Mouse (Mus musculus) myocyte (in vitro differentiated cells): ENCODE data around the gene 9130230L23Rik. TPM values are rescaled to one million over a fixed set of nuclear protein-coding genes. Genes with fewer than 3 reads are reported as not detected.
A peak's percentile ranks its signal among the peaks of the same experiment; 100 is the strongest.

ENCODE experiments used
- H3K27me3 ChIP-seq: one replicate; pipeline ENCODE4 v1.6.1; 2011; ENCODE audit not compliant: control insufficient read depth, insufficient read depth, insufficient read length
- H3K36me3 ChIP-seq: one replicate; pipeline ENCODE4 v1.6.1; 2011; ENCODE audit not compliant: control insufficient read depth, insufficient read depth
- H3K4me2 ChIP-seq: one replicate; pipeline ENCODE4 v1.6.1; 2011; ENCODE audit warnings: low read depth, control low read depth
- H3K4me3 ChIP-seq: one replicate; pipeline ENCODE4 v1.5.1; 2011; ENCODE audit warnings: mild to moderate bottlenecking, control low read depth, moderate library complexity
- H3K79me2 ChIP-seq: one replicate; pipeline ENCODE4 v1.6.1; 2011; ENCODE audit not compliant: control insufficient read depth, insufficient read depth
- H3ac ChIP-seq: one replicate; pipeline ENCODE4 v1.6.1; 2011; ENCODE audit not compliant: control insufficient read depth, insufficient read length
- CEBPB ChIP-seq: IDR thresholded peaks from 2 replicates; pipeline ENCODE4 v1.6.1; 2011; ENCODE audit warnings: mild to moderate bottlenecking, moderate library complexity; ENCODE audit not compliant: poor library complexity, insufficient read depth, severe bottlenecking
- E2F4 ChIP-seq: IDR thresholded peaks from one replicate; pipeline ENCODE4 v1.6.1; 2011; ENCODE audit warnings: mild to moderate bottlenecking, control low read depth, moderate library complexity; ENCODE audit not compliant: insufficient read depth
- MAX ChIP-seq: IDR thresholded peaks from one replicate; pipeline ENCODE4 v1.6.1; 2011; ENCODE audit warnings: low read depth, mild to moderate bottlenecking, control low read depth
- MYOD1 ChIP-seq, 3 experiments: IDR thresholded peaks; one replicate each; pipeline ENCODE4 v1.6.1; 2011; ENCODE audit warnings: control low read depth in 2 of 3, low read depth in 2 of 3, mild to moderate bottlenecking in 2 of 3, moderate library complexity in 1 of 3; ENCODE audit not compliant: insufficient read length in 2 of 3, control insufficient read depth in 1 of 3
- MYOG ChIP-seq, 3 experiments: IDR thresholded peaks; one replicate each; pipeline ENCODE4 v1.6.1; 2011; ENCODE audit warnings: control low read depth in 2 of 3, low read depth in 2 of 3, mild to moderate bottlenecking in 2 of 3; ENCODE audit not compliant: insufficient read length in 2 of 3, control insufficient read depth in 1 of 3, insufficient read depth in 1 of 3
- POLR2A ChIP-seq: IDR thresholded peaks from one replicate; pipeline ENCODE4 v1.6.1; 2011; ENCODE audit warnings: low read depth, mild to moderate bottlenecking, control low read depth, moderate library complexity; ENCODE audit not compliant: insufficient read length
- POLR2AphosphoS2 ChIP-seq: IDR thresholded peaks from one replicate; pipeline ENCODE4 v1.6.1; 2011; ENCODE audit warnings: low read depth, control low read depth; ENCODE audit not compliant: insufficient read length
- REST ChIP-seq: IDR thresholded peaks from one replicate; pipeline ENCODE4 v1.6.1; 2011; ENCODE audit warnings: mild to moderate bottlenecking, control low read depth, moderate library complexity; ENCODE audit not compliant: insufficient read depth, insufficient read length
- SRF ChIP-seq: IDR thresholded peaks from one replicate; pipeline ENCODE4 v1.6.1; 2011; ENCODE audit warnings: low read depth; ENCODE audit not compliant: control insufficient read depth, insufficient read length
- TCF12 ChIP-seq: IDR thresholded peaks from one replicate; pipeline ENCODE4 v1.6.1; 2011; ENCODE audit warnings: mild to moderate bottlenecking, control low read depth; ENCODE audit not compliant: poor library complexity, insufficient read depth, severe bottlenecking
- TCF3 ChIP-seq: IDR thresholded peaks from one replicate; pipeline ENCODE4 v1.6.1; 2011; ENCODE audit warnings: low read depth, control low read depth; ENCODE audit not compliant: insufficient read length
- USF1 ChIP-seq: IDR thresholded peaks from one replicate; pipeline ENCODE4 v1.6.1; 2011; ENCODE audit warnings: low read depth, mild to moderate bottlenecking, control low read depth, moderate library complexity
- polyA plus RNA-seq: library from polyadenylated mRNA; unstranded; fragments of >200 nt; fragmentation: generic; extraction: Trizol; gene quantifications from one replicate; pipeline ENCODE4 v1.2.1, GENCODE M21; 2012; ENCODE audit warnings: missing spikeins

The 9130230L23Rik gene
- polyA plus RNA-seq, 1 experiment = 0.08 TPM

- Histone ChIP-seq H3K36me3 (no peaks in the 10 kb centered on the region), H3K79me2 (no peaks in the 10 kb centered on the region), H3K4me2 (no peak overlapping the region), H3K4me3 (no peak overlapping the region), H3ac (no peak overlapping the region), H3K27me3 (no peaks in the 10 kb centered on the region)
- no peak for TF ChIP-seq USF1
- no peak for TF ChIP-seq MAX
- no peak for TF ChIP-seq TCF3
- TF ChIP-seq TCF12 = no peak
- no peak for TF ChIP-seq MYOG (IDR thresholded peaks at IDR 0.05; ENCODE audit: control insufficient read depth in 1 of 3, insufficient read depth in 1 of 3, insufficient read length in 2 of 3, low read depth in 2 of 3)
- TF ChIP-seq E2F4 = no peak
- TF ChIP-seq CEBPB = no peak
- TF ChIP-seq REST = no peak
- TF ChIP-seq POLR2AphosphoS2 = no peak
- peak in 1 of 3 experiments; percentile 50 for TF ChIP-seq MYOD1 (IDR thresholded peaks at IDR 0.05; ENCODE audit: control insufficient read depth in 1 of 3, insufficient read length in 2 of 3, low read depth in 2 of 3)
- TF ChIP-seq SRF = peak; percentile 8
Observed at GRCm38 (mm10) chr5:66034375-66035195, 30.5 kb upstream of the 9130230L23Rik start.

- Histone ChIP-seq H3ac (no peak overlapping the region), H3K79me2 (no peaks in the 10 kb centered on the region), H3K4me2 (no peak overlapping the region), H3K27me3 (no peaks in the 10 kb centered on the region), H3K36me3 (no peaks in the 10 kb centered on the region), H3K4me3 (no peak overlapping the region)
- no peak for TF ChIP-seq E2F4
- TF ChIP-seq CEBPB = no peak
- TF ChIP-seq MYOG (IDR thresholded peaks at IDR 0.05; ENCODE audit: control insufficient read depth in 1 of 3, insufficient read depth in 1 of 3, insufficient read length in 2 of 3, low read depth in 2 of 3) = no peak
- no peak for TF ChIP-seq MYOD1 (IDR thresholded peaks at IDR 0.05; ENCODE audit: control insufficient read depth in 1 of 3, insufficient read length in 2 of 3, low read depth in 2 of 3)
- no peak for TF ChIP-seq USF1
- TF ChIP-seq POLR2A = no peak
- no peak for TF ChIP-seq POLR2AphosphoS2
- no peak for TF ChIP-seq MAX
- TF ChIP-seq REST = no peak
- no peak for TF ChIP-seq SRF
- TF ChIP-seq TCF3 = no peak
Observed at GRCm38 (mm10) chr5:66032826-66033225, 28.7 kb upstream of the 9130230L23Rik start.

- no peak overlapping the region for H3K4me2 ChIP-seq
- no peaks in the 10 kb centered on the region for H3K79me2 ChIP-seq
- H3ac ChIP-seq = no peak overlapping the region
- no peaks in the 10 kb centered on the region for H3K36me3 ChIP-seq
- TF ChIP-seq MYOD1 (IDR thresholded peaks at IDR 0.05; ENCODE audit: control insufficient read depth in 1 of 3, insufficient read length in 2 of 3, low read depth in 2 of 3) = no peak
- TF ChIP-seq REST = no peak
- no peak for TF ChIP-seq E2F4
- no peak for TF ChIP-seq SRF
- TF ChIP-seq TCF12 = no peak
- no peak for TF ChIP-seq POLR2A
- TF ChIP-seq MAX = no peak
- TF ChIP-seq POLR2AphosphoS2 = no peak
- no peak for TF ChIP-seq TCF3
- H3K27me3 ChIP-seq = no peaks in the 10 kb centered on the region
- no peak overlapping the region for H3K4me3 ChIP-seq
Observed at GRCm38 (mm10) chr5:66031699-66032098, 27.6 kb upstream of the 9130230L23Rik start.

GRCm38 (mm10) chr5:66028232-66028631 lies 24.1 kb upstream of the 9130230L23Rik start:
- Histone ChIP-seq H3K4me2 (no peak overlapping the region), H3ac (no peak overlapping the region), H3K79me2 (no peaks in the 10 kb centered on the region), H3K4me3 (no peak overlapping the region), H3K36me3 (no peaks in the 10 kb centered on the region), H3K27me3 (no peaks in the 10 kb centered on the region)
- no peak for TF ChIP-seq TCF12

- TF ChIP-seq MYOG (IDR thresholded peaks at IDR 0.05; ENCODE audit: control insufficient read depth in 1 of 3, insufficient read depth in 1 of 3, insufficient read length in 2 of 3, low read depth in 2 of 3) (no peak), TCF12 (no peak), POLR2A (no peak), USF1 (no peak), MAX (no peak), TCF3 (no peak), E2F4 (no peak), POLR2AphosphoS2 (no peak), CEBPB (no peak), SRF (no peak), MYOD1 (IDR thresholded peaks at IDR 0.05; ENCODE audit: control insufficient read depth in 1 of 3, insufficient read length in 2 of 3, low read depth in 2 of 3) (no peak)
- no peak overlapping the region for H3ac ChIP-seq
- H3K4me2 ChIP-seq = no peak overlapping the region
- H3K36me3 ChIP-seq = no peaks in the 10 kb centered on the region
- H3K4me3 ChIP-seq = no peak overlapping the region
- H3K27me3 ChIP-seq = no peaks in the 10 kb centered on the region
- no peaks in the 10 kb centered on the region for H3K79me2 ChIP-seq
Observed at GRCm38 (mm10) chr5:66027206-66027605, 23.1 kb upstream of the 9130230L23Rik start.
